Mouse (Mus musculus): ENCODE data around the gene Cyp2u1. TPM values are rescaled to one million over a fixed set of nuclear protein-coding genes. Genes with fewer than 3 reads are reported as not detected.

Gene Cyp2u1
- polyA plus RNA-seq, 1 experiment from 2014 or later: 2.4 TPM

DNA sequence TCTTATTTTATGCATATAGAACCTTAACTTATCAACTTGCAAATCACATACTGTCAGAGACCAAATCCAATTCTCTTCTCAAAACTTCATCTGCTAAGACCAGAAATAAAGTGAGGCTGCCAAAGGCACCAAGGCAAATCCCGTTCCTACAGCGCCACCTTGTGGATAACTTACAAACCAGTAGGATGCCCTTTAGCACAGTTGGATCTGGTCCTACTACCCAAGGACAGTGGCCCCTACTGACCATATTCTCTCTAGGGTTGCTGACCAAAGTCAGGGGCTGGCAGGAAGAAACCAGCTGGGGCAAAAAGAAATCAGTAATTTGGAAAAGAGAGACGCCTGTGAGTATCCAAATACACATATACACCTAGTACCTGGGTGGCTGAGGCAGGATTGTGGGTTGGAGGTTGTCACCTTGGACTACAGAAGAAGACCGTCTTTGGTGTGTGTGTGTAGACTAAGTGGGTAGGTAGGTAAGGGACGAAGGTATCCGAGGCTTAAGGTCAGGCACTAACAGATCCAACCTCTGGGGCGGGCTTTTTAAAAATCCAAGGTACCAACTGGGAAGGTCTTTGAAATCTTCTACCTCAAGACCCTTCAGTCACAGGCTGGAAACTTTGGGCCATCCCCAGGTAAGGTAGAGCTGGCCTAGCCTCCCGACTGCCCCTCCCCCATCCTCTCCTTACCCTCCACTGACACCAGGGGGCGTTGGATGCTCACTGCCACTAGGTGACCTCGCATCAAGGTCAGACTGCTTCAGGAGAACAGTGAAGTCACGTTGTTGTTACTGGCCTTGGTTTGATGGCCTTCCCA, 57.1 kb downstream of the Cyp2u1 start:
- peak; percentile 55; the same call in 1 of the 2 replicates for ATAC-seq (ENCODE audit: low FRiP score, low TSS enrichment)
- 56% methylated on average over 11 of the region's 11 CpGs for WGBS
- no peaks in the 10 kb centered on the region for H3K9me3 ChIP-seq (ENCODE audit: control insufficient read depth, low read length)

More for the DNA sequence above, 57.1 kb downstream of the Cyp2u1 start:
- Histone ChIP-seq H3K4me3 (ENCODE audit: low read length) (no peak overlapping the region), H3K9ac (ENCODE audit: low read depth, low read length) (no peak overlapping the region), H3K4me2 (replicated peaks; ENCODE audit: low read depth, low read length) (no peak overlapping the region), H3K4me1 (ENCODE audit: control insufficient read depth, insufficient read depth, low read length) (no peaks in the 10 kb centered on the region), H3K27ac (ENCODE audit: low read depth, low read length) (no peak overlapping the region), H3K36me3 (ENCODE audit: control insufficient read depth, insufficient read depth, low read length) (peaks cover 44% of the 10 kb centered on the region), H3K27me3 (ENCODE audit: control insufficient read depth, insufficient read depth, low read length) (no peaks in the 10 kb centered on the region)

Other genes starting within 250 kb of the Cyp2u1 start
- 31.9 and 32.1 TPM in 2 replicates for gene Lef1, start 192.8 kb downstream of the Cyp2u1 start, polyA plus RNA-seq (2014; fragmentation: Nextera tagmentation; extraction: Ambion mirVana)
- gene Hadh, start 31.1 kb downstream of the Cyp2u1 start, polyA plus RNA-seq (2014; fragmentation: Nextera tagmentation; extraction: Ambion mirVana): 130 and 134 TPM in 2 replicates
- gene Sgms2, start 188.2 kb upstream of the Cyp2u1 start, polyA plus RNA-seq (2014; fragmentation: Nextera tagmentation; extraction: Ambion mirVana): 8.9 and 12.5 TPM in 2 replicates